Mouse (Mus musculus) kidney, adult 2 months (tissue): ENCODE results near the gene Galns.

Experiments used
- CTCF ChIP-seq: fragments of 200-500 bp; conservative IDR thresholded peaks from 2 replicates; pipeline ENCODE4 v1.5.1; 2011; ENCODE audit warnings: low read depth, mild to moderate bottlenecking, control low read depth, low read length, moderate library complexity, mixed read lengths; ENCODE audit not compliant: insufficient read depth, insufficient read length
- POLR2A ChIP-seq: fragments of 200-500 bp; IDR thresholded peaks from one replicate; pipeline ENCODE4 v1.6.1; 2011; ENCODE audit warnings: low read depth, low read length, control low read depth

DNA sequence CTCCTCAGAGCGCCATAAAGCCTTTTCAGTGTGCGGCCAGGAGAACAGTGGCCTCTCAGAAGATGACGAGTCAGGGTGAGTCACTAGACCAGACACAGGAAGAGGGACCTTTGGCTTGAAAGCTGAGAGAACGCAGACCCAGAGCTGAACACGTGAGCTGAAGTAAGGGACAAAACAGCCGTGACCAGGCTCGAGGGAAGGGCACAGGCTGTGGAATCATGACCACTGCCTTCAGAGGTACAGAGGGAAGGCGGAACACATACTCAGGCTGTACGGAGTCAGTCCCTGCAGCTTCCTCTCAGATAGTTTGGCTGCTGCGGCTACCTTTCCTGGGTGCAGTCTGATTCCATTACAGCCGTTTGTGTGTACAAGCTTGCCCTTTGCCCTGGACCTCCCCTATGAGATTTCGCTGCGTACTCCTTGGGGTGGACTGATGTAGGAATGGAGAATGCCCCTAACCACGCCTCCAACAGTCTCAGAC, 25.8 kb downstream of the Galns start:
- no peak for TF ChIP-seq CTCF
- no peak for TF ChIP-seq POLR2A
